Mouse (Mus musculus): ENCODE data around the gene Dph1.

The Dph1 gene

DNA sequence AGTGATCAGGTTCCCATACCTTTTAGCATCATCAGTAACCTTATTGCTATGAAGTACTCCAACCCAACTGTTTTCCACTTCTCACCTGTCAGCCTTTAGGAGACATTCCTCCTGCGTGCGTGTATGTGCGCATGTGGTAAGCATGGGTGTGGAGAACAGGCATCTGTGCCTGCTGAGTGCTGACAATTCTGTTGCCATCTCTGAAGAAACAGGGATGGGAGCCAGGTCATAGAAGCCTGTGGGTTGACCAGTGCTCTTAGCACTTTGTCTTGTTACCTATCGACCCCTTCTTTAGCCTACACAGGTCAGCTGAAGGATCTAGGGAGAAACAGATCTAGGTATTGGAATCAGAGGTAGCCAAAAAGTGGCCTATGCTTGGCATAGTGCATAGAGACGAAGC lies 57.6 kb downstream of the Dph1 start:
- Histone ChIP-seq H3K4me3 (replicated peaks; ENCODE audit: low read length) (no peak overlapping the region), H3K36me3 (ENCODE audit: insufficient read depth, low read length) (peaks cover 19% of the 10 kb centered on the region), H3K27me3 (ENCODE audit: insufficient read depth, low read length) (no peaks in the 10 kb centered on the region), H3K9me3 (ENCODE audit: low read length) (no peaks in the 10 kb centered on the region), H3K4me1 (replicated peaks; ENCODE audit: low read depth, low read length) (peaks cover 20% of the 10 kb centered on the region)
- no peak for TF ChIP-seq NANOG (IDR thresholded peaks at IDR 0.05; ENCODE audit: borderline replicate concordance, low read length)
- TF ChIP-seq POU5F1 (IDR thresholded peaks at IDR 0.05; ENCODE audit: borderline replicate concordance, low read length): no peak
- no peak for TF ChIP-seq CTCF (conservative IDR thresholded peaks at IDR 0.05; ENCODE audit: low read length)

DNA sequence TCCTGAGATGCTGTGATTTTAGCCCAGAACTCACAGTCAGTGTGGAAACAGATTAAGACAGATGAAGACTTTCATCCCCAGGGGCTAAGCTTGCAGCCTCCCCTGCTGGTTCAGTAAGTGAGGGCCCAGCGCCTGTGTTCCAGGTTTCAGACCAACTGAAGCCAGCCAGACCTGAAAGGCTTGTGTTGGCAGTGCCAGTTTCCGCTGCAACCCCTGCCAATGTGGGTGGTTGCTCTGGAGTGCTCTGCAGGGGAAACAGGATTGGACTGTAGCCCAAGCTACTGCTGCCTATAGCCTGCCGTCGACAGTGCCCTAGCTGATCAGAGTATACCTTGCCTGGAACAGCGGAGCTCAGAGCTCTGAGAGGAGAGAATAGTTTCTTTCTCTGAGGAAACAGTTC lies 58.8 kb downstream of the Dph1 start:
- no peaks in the 10 kb centered on the region for H3K27me3 ChIP-seq (ENCODE audit: insufficient read depth, low read length)
- no peak for TF ChIP-seq CTCF (conservative IDR thresholded peaks at IDR 0.05; ENCODE audit: low read length)
- TF ChIP-seq NANOG (IDR thresholded peaks at IDR 0.05; ENCODE audit: borderline replicate concordance, low read length): no peak
- no peak for TF ChIP-seq POU5F1 (IDR thresholded peaks at IDR 0.05; ENCODE audit: borderline replicate concordance, low read length)
- no peak overlapping the region for H3K4me3 ChIP-seq (replicated peaks; ENCODE audit: low read length)
- peaks cover 8% of the 10 kb centered on the region; the same call in 1 of the 2 replicates for H3K36me3 ChIP-seq (ENCODE audit: insufficient read depth, low read length)
- peaks cover 20% of the 10 kb centered on the region for H3K4me1 ChIP-seq (replicated peaks; ENCODE audit: low read depth, low read length)
- no peaks in the 10 kb centered on the region for H3K9me3 ChIP-seq (ENCODE audit: low read length)

DNA sequence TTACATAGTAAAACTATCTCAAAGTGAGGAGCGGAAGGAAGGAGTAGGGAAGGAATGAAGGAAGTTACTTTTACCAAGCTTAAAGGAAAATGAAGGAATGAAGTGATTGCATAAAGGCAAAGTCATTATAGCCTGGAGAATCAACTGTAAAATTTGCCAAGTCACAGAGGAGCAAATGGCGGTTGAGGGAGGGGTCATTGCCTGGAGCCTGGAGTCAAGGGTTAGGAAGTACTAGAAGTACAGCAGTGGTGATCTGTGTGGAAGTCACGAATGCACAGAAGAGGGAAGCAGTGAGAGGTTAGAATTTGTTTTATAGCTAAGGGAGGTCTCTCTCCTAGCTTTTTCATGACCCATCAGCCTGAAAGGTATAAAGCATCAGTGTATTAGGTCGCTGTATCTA lies 59.7 kb downstream of the Dph1 start:
- peaks cover 6% of the 10 kb centered on the region; the same call in 1 of the 2 replicates for H3K36me3 ChIP-seq (ENCODE audit: insufficient read depth, low read length)
- no peaks in the 10 kb centered on the region for H3K27me3 ChIP-seq (ENCODE audit: insufficient read depth, low read length)
- H3K4me3 ChIP-seq (replicated peaks; ENCODE audit: low read length): no peak overlapping the region
- TF ChIP-seq CTCF (conservative IDR thresholded peaks at IDR 0.05; ENCODE audit: low read length): no peak
- no peak for TF ChIP-seq NANOG (IDR thresholded peaks at IDR 0.05; ENCODE audit: borderline replicate concordance, low read length)
- no peak for TF ChIP-seq POU5F1 (IDR thresholded peaks at IDR 0.05; ENCODE audit: borderline replicate concordance, low read length)
- no peaks in the 10 kb centered on the region for H3K9me3 ChIP-seq (ENCODE audit: low read length)
- peaks cover 12% of the 10 kb centered on the region for H3K4me1 ChIP-seq (replicated peaks; ENCODE audit: low read depth, low read length)

DNA sequence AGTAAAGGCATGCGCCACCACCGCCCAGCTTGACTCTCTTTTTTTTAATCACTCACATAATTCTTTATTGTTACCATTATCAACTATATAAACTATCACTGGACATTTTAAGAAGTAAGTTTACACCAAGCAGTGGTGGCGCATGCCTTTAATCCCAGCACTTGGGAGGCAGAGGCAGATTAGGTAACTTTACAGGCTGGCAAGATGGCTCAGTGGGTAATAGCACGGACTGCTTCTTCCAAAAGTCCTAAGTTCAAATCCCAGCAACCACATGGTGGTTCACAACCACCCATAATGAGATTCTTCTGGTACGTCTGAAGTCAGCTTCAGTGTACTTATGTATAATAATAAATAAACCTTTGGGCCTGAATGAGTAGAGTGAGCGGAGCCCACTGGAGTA lies 61.6 kb downstream of the Dph1 start:
- Histone ChIP-seq H3K27me3 (ENCODE audit: insufficient read depth, low read length) (no peaks in the 10 kb centered on the region), H3K4me3 (replicated peaks; ENCODE audit: low read length) (no peak overlapping the region), H3K36me3 (ENCODE audit: insufficient read depth, low read length) (0 out of 2 replicates have a peak, but pooled peaks cover 3% of the 10 kb centered on the region), H3K4me1 (replicated peaks; ENCODE audit: low read depth, low read length) (peaks cover 12% of the 10 kb centered on the region), H3K9me3 (ENCODE audit: low read length) (no peaks in the 10 kb centered on the region)
- TF ChIP-seq NANOG (IDR thresholded peaks at IDR 0.05; ENCODE audit: borderline replicate concordance, low read length): no peak
- no peak for TF ChIP-seq POU5F1 (IDR thresholded peaks at IDR 0.05; ENCODE audit: borderline replicate concordance, low read length)
- no peak for TF ChIP-seq CTCF (conservative IDR thresholded peaks at IDR 0.05; ENCODE audit: low read length)

Data from E14TG2a.4 (cell line).